Mouse (Mus musculus): ENCODE measurements around the gene Slc15a2.
A peak's percentile ranks its signal among the peaks of the same experiment; 100 is the strongest.

Gene Slc15a2

DNA sequence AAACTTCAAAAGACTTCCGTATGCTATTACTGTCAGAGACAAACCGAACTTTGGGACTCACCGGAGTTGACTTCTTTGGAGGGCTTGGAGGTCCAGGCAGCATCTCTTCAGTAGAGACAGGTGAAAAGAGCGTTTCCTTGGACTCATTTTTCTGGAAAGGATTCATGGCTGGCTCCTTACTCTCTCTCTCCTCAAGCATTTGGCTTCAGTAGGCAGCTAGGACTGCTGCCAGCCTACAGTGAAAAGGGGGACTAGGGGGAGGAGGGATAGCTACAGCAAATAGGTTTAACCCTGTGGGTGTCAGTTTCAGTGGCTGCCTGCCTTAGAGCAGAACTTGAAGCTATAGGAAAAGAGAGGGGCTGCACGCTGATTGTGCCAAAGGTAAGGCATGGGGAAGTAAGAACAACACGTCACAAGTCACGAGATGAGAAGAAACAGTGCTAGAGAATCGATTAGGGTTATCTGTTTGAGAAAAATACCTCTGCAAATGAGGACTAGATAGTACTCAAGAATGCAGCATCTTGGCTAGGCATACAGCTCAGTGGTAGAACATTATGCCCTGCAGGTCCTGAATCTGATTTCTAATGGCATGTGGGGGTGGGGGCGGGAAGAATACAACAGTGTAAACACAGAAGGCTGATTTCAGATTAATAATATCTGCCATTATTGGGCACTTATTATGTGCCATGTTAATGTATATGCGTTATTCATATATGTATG lies at the start of gene Slc15a2:
Slc15a2 (minus strand) TSS at position 369 of the 720 bp plus-strand sequence.
- no peak for DNase-seq

DNA sequence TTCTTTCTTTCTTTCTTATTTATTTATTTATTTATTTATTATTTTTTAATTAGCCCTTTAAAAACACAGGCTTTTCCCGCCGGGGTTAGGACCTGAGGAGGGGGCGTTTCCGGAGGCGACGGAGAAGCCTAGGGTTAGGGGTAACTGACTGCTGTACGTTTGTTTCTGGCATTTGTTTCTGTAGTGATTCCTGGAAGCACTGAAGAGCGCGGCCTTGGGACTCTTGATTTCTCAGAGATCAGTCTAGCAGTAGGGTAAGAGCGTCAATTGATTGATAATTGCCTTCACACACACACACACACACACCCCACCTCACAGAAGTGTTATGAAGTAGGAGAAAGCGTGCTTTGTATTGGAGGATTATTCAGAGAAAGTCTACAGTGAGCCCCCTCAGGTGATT lies 44.1 kb upstream of the Slc15a2 start:
- DNase-seq: no peak

DNA sequence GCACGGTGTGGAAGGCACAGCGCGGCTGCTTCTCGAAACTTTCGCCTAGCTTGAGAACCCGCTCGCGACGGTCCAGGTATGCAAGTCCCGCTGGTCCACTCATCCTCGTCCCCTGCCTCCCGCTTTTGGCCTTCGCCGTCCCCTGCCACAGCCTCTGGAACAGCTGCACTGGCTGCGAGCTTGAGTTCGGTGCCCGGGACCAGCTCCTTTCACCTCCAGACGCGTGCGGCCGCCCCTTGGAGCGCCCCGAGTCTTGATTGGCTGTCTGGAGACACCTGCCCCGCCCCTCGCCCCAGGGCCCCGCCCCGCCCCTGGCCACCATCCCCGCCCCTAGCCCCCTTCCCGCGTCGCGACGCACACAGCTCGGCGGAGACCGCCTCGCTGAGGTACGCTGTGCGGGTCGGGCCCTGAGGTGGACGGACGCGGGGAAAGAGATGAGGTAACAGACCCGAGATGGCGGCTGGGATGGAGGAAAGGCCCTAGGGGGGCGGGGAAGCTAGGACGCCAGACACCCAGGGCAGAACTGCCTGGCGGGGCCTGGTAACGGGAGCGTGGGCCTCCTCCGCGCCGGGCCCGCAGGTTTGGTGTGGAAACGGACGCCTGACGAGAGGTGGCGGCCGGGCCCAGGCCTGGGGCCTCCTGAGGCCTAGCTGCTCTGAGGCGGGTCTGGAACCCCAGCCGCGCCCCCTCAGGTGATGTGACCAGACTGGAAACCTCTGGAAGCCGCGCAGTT lies 43.5 kb upstream of the Slc15a2 start, which contains the start of gene Iqcb1:
Iqcb1 (plus strand) TSS at position 332 of the 733 bp plus-strand sequence.
- peak; percentile 87 for DNase-seq

DNA sequence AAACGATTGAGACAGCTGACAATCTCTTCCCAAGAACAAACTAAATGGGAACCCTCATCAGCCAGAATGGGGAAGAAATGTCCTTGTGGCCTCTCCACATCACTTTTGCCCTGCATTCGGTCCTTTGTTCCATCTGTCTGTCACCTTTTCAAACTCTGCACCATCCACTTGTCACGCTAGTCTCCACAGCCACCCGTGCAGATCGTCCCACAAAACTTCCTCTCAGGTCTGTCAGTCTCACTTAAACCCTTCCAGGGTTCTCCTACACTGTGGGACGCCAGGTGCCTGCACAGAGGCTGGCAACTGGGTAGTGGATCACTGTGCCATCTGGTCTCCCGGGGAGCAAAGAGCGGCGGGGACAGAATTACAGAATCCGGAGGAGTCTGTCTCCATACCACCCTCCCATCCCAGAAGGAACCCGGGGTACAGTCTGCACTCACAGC lies 42.9 kb upstream of the Slc15a2 start:
- DNase-seq: no peak

DNA sequence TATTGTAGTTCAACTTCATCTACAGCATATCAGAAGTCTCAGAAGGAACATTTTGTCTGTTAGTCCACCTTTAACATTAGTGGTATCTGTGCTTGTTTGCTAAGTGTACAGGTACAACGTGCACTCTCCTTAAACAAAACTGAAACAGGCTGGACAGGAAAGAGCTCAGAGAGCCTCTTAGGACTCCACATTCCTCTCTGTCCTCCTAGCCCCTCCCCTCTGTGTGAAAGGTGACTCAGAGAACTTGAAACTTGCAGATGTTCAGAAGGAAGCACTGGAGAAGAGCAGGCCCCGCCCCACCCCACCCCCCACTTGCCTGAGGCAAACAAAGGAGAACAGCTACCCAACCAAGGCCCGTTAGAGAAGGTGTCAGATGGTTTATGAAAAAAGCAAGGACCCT lies 36.7 kb upstream of the Slc15a2 start:
- DNase-seq: peak; percentile 46

DNA sequence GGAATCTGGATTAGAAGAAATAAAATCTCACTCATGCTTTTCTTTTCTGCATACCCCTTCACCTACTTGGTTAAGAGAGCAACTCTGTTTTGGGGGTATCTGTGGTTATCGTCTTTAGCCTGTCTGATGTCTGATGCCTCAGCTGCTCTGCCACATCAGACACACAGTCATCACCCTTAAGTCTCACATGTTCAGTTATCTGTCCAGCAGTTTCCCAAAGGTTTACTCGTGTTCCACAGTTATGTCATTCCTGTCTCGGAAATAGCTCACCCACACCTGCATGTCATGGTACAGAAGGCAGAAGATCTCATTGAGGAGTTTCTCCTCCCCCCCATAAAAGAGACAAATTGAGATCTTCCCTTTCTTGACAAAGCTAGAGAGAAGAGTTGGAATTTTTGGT lies 36.0 kb upstream of the Slc15a2 start:
- no peak for DNase-seq

DNA sequence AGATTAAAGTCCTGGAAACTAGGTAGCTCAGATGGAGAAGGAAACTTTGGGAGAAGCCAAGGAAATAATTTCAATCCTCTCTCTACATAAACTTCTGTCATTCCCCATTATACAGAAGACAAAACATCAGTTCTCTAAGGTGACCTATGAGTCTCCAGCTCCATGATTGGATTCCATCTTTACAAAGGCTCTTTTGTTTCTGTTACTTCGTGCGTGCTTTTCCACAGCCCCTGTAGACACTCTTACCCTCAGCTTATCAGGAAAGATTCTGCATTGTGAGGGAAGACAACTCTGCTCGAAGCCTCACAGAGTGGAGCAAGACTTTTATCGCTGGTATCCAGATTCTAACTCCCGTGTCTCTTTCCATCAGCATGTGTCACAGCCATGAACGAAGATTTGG lies 35.3 kb upstream of the Slc15a2 start:
- no peak for DNase-seq

DNA sequence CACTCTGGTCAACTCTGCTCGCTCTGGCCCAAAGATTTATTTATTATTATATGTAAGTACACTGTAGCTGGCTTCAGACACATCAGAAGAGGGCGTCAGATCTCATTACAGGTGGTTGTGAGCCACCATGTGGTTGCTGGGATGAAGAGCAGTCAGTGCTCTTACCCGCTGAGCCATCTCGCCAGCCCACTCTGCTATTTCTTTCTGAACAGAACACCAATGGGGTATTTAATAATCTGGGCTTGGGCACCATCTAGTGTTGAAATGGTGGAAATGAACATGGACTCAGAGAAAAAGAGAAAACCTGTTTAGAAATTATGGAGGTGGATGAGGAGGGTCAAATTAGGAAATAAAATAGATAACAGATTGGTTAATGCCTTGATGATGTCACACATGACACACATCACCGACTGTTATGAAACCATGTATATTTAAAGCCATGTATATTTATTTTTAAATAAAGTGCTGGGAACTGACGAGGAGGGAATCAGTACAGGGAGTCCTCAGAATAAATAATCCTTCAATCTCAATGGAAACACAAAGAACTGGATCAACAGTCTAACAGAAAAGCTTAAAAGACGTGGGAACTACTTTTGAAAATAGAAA lies 32.7 kb upstream of the Slc15a2 start:
- DNase-seq: peak; percentile 53

DNA sequence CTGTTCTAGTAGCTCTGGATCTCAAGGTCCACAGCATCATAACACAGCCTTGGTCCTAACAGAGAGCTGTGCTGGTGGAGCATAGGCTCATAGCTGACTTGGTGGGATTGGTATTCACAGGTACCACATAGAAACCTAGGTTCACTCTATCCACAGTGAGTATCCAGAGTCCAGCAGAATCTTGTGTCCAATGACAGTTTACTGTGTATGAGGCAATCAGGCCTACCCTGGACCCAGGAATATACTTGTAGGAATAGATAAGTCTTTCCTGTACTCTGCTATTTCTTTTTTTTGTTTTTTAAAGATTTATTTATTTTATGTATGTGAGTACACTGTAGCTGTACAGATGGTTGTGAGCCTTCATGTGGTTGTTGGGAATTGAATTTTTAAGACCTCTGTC lies 32.2 kb upstream of the Slc15a2 start:
- DNase-seq: no peak

DNA sequence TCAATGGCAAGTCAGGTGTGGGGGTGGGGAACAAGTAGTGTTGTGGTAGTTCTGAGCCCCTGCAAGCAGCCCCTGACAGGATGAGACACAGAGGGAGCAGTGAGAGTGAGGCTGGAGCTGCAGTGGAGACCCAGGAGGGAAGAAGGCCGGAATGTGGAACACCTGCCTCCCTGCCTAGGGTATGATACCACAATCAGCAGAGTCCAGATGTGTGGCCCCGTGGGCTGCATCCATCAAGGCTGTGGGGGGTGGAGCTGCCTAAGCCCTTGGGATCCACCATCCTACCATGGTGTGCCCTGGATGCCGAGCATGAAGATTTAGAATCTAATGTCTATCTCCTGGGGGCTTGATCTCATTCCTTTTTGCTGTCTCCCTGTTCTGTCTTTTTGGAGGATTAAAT lies 28.9 kb upstream of the Slc15a2 start:
- no peak for DNase-seq

DNA sequence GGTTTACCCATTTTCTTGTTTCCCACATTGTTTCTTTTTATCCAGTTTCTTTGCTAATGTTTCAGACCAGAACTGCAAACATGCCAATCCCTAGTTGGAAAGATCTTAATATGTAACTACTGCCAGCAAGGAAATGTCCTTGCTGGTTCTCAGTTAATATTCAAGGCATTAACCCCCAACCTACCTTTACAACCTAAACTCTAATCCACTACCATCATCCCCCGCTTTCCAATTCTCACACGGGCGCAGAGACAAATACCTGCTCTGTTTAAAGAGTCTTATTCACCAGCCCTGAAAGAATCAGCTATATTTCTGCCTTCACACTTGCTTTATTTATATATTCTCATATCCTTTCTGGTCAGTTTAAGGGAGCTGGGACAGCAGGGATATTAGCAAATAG lies 23.9 kb upstream of the Slc15a2 start:
- no peak for DNase-seq

DNA sequence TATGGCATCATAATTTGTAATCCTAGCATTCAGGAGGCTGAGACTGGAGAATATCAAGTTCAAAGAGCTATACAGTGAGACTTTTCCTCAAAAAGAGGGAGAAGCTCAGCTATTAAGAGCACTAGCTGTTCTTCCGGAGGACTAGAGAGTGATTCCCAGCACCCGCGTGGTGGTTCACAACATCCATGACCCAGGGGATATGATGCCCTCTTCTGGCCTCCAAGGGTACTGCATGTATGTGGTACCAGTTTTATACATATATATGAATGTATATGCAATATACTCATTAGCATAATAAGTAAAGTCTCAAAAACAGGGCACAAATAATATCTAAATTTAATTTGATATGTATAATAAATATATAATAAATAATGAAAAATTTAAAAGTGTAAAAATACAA lies 17.6 kb upstream of the Slc15a2 start:
- DNase-seq: no peak

DNA sequence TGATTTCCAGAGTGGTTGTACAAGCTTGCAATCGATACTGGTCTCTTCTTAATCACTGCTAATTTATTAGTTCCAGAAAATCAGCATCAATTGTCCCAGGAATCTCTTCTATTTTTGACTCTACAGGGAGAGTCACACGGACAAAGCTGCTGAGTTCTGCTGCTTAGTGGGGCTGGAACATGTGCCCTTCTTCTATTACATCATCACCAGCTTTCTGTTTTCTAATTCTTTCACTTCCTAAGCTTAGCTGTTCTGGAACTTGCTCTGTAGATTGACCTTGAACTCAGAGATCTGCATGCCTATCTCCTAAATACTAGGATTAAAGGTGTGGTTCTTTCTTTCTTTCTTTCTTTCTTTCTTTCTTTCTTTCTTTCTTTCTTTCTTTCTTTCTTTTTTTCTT lies 13.6 kb upstream of the Slc15a2 start:
- DNase-seq: no peak

DNA sequence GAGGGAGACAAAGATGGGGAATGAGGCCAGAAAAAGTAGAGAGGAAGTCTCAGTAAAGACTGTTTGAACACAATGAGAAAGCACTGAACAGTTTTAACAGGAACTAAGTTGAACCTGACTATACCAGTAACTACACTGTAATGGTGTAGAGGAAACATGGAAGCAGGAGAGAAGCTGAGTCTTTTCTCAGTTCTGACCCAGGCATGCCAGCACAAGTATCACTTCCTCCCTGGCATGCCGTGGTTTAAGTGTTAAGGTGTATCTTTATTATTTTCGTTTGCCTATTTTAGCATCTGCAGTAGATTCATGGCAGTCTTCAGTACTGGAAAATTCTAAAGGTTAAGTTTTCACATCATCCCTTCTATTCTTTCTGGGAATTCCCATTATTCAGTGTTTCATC lies 10.2 kb upstream of the Slc15a2 start:
- no peak for DNase-seq

DNA sequence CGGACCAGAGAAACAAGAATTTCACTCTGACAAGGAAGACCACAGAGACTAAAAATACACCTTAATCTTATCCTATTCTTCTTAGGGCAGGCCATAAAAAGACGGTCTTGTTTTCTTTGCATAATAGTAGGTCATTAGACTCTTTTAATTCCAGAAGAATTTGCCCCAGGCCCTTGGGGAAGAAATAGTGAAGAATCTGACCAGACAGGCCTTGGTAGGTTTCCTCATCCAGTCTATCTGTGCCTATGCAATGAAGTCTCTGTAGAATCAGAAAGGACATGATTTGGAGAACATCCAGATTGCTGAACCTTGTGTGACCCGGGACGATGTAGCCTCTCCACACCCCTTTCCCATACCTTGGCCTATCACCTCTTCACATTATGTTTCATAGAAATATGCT lies 5.4 kb upstream of the Slc15a2 start:
- DNase-seq: no peak

DNA sequence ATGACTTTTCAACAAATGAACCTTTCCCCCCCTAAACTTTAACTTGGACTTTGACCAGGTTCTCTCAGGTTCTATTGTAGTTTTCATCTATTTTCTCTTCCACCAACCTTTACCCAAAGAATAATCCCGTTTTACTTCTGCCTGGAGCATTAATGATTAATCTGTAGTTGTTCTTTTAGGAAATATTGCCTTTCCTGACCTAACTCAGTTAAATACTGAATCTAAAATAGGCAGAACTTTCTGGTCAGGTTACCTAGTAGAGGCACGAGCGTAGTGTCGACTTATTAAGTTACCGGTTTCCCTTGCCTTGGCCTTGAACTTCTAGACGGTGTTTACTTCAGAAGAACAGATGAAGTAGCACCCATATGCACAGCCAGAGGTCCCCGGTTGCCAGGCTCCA lies 1.7 kb upstream of the Slc15a2 start:
- no peak for DNase-seq

DNA sequence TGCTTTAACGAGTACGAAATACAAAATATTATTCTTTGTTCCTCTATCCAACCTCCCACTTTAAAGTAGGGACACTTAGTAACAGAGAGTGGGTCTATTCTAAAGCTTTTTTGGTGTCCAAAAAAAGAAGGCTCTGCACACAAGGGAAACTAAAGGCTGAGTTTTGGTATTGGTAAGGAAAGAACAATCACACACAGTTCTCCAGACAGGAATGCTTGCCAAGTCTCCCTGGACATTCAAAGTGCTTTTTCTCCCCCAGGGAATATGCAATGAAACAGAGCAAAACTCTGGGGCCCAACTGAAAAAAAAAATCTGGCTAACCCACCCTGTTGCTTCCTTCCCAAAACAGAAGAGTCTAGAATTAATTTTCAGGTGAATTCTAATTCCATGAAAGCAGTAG lies 616 bp downstream of the Slc15a2 start:
- no peak for DNase-seq

DNA sequence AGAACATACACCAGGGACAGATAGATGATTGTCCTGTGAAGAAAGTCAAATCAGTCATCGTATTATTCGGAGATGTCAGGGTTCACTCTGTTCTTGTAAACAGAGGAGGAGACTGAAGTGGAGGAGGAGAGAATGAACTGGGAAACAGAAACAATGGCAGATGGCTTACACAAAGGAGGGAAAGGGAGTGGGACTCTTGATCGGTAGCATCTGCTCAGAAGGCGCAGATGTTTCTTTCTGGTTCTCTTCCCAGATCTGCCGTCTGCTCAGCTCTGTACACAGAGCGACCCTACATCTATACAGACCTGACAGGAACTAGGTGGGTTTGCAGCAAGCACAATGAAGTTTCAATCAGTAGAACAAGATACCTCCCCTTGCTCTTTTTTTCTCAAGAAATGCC lies 9.1 kb downstream of the Slc15a2 start:
- DNase-seq: no peak

DNA sequence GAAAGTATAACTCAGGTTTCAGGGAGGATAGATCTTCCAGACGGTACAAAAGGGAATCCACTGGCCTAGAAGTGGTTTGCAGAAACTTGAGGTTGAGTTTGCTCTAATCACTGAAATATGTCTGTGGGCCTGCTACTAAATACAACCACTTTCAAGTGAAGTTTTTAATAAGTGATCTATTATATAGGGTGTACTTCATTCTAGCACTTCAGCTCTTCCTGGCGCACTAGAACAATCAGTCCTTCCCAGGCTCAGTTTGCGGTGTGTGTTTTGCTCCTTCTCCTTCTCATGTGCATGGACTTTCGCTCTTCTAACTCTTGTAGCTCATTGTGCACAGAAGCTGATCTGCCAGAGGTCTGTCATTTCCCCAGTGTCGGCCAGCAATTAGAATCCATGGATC lies 11.8 kb downstream of the Slc15a2 start:
- no peak for DNase-seq

DNA sequence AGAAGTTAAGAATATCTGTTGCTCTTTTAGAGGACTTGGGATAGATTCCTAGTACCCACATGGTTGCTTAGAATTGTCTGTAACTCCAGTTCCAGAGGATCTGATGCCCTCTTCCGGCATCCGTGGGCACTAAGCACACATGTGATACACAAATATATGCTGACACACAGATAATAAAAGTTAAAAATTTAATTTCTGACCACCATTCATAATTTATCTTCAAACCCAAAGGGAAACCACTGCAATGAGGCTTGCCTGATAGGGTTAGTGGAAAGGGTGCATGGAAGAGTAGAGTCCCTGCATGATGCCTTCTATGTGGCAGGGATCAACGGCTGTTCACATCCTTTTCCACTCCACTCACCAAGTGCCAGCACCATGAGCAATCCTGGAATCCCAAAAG lies 13.1 kb downstream of the Slc15a2 start:
- no peak for DNase-seq

DNA sequence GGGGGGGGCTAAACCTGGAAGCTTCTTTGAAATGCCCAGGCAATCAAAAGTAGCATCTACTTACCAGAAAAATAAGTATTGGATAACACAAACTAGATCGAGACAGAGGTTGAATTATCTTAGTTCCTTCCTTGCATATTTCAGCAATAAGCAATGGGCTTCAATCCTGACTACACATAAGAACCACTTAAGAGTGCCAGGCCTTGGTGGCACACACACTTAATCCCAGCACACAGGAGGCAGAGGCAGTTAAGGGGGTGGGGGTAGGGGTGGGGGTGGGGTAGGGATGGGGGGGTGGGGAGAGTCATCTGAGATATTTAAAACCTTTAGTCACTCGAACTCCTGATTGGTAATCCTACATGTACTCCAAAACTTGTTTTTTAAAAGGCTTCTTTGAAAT lies 13.5 kb downstream of the Slc15a2 start:
- DNase-seq: no peak

DNA sequence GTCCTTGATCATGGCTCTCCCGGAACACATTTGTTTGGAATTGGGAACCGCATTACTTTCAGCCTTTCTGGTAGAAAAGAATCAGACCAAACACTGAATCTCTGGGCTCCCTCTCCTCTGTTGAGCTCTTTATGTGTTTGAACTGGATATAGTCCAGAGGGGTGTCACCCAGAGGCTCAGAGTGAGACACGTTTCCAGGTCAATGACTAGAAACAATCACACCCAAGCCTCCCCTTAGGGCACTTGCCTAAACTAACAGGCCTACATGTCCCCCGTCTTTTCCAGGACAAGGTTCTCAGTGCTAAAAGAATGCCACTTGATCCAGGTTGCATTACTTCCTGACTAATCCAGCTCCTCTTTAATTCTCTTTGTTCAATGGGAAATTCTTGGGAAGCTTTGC lies 13.9 kb downstream of the Slc15a2 start:
- no peak for DNase-seq

DNA sequence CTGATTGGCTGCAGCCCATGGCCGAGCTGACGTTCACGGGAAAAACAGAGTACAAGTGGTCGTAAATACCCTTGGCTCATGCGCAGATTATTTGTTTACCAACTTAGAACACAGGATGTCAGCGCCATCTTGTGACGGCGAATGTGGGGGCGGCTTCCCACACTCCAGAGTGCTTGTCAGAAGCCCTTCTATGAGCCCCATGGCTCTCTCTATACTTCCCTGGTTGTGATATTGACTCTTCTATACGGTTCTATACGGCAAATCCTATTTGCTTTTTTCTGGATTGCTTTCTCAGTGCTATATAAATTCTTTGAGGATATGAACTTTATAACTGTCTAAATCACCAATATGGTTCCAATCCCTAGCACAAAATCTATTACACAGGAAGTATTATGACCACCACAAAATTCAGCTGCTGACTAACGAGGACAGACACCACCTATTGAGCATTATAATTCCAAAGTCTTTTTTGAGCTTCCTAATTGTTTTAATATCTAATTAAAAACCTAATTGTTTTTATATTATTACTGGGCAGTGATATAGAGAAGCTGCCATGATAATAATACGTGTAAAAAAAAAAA lies 14.5 kb downstream of the Slc15a2 start:
- peak; percentile 16 for DNase-seq

DNA sequence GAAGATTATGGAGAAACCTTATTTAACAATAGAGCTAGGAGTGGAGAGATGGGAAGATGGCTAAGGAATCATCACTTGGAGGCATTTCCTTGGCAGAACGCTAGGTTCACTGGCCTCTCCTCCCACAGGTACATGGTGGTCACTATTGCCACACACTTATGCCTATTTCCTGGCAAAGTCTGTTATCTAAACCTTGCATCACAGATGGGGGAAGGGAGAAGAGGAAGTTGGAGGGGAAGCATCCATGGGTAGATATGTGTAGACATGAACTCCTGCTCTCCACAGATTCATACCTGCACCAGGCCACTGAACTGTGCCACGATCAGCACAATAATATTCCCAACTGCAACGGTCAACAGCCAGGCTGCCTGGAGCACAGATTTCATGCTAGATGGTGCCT lies 32.8 kb downstream of the Slc15a2 start:
- no peak for DNase-seq
